Mouse (Mus musculus): Measurements from ENCODE around the gene Ptcra. TPM values are rescaled to one million over a fixed set of nuclear protein-coding genes. Genes with fewer than 3 reads are reported as not detected.

Gene Ptcra
- total and polyA plus RNA-seq, 3 experiments, result 0.17 to 0.56 (median 0.34) TPM

- Histone ChIP-seq H3K27me3 (replicated peaks) (no peaks in the 10 kb centered on the region), H3K9ac (ENCODE audit: insufficient read depth, low read depth) (no peak overlapping the region), H3K79me2 (replicated peaks; ENCODE audit: control insufficient read depth, extremely low read depth, insufficient read depth, poor library complexity, severe bottlenecking) (no peaks in the 10 kb centered on the region), H3K4me2 (ENCODE audit: insufficient read depth, low read depth, poor library complexity, severe bottlenecking) (no peak overlapping the region), H3K36me3 (replicated peaks in 1 of 2; ENCODE audit: control insufficient read depth in 1 of 2, insufficient read depth in 1 of 2, low read length in 1 of 2) (peaks cover 44 to 68% of the 10 kb centered on the region in 2 experiments), H3K4me1 (ENCODE audit: control insufficient read depth in 1 of 2, insufficient read depth in 2 of 2) (peaks cover 6 to 11% of the 10 kb centered on the region in 2 experiments), H3K9me3 (replicated peaks; ENCODE audit: low read length) (no peaks in the 10 kb centered on the region), H3K4me3 (replicated peaks in 1 of 3; ENCODE audit: low read depth in 2 of 3, low read length in 2 of 3, poor library complexity in 1 of 3) (no peak overlapping the region), H3K27ac (ENCODE audit: insufficient read depth, low read depth) (no peak overlapping the region)
- in situ Hi-C loops (cut with MboI; ENCODE audit: low pct_ligation_motif_present, low pct_unique_long_range_greater_than_20kb, low sequenced_read_pairs) (no loop called here), dilution Hi-C loops (cut with MboI; ENCODE audit: extremely low pct_ligation_motif_present, extremely low pct_unique_long_range_greater_than_20kb, low sequenced_read_pairs) (no loop called here)
- no peak for TF ChIP-seq MXI1 (IDR thresholded peaks at IDR 0.05; ENCODE audit: low read depth, low read length)
- TF ChIP-seq CTCF (conservative IDR thresholded peaks at IDR 0.05 in 1 of 2, IDR thresholded peaks at IDR 0.05 in 1 of 2; ENCODE audit: low read depth in 2 of 2, low read length in 2 of 2), result 0 out of 4 replicates have a peak, but pooled peaks of 1 of the 2 experiments have one; percentile 0
- DNase-seq (ENCODE audit: extremely low read depth), result no peak
These were observed 37.5 kb downstream of the Ptcra start for GRCm38 (mm10) chr17:46725731-46726645.

- no peaks in the 10 kb centered on the region for H3K9me3 ChIP-seq (replicated peaks; ENCODE audit: low read length)
- no peak overlapping the region for H3K4me2 ChIP-seq (ENCODE audit: insufficient read depth, low read depth, poor library complexity, severe bottlenecking)
- no peak for DNase-seq (ENCODE audit: extremely low read depth)
- no peaks in the 10 kb centered on the region for H3K27me3 ChIP-seq (replicated peaks)
- in situ Hi-C loops (cut with MboI; ENCODE audit: low pct_ligation_motif_present, low pct_unique_long_range_greater_than_20kb, low sequenced_read_pairs), result no loop called here
- H3K36me3 ChIP-seq (replicated peaks in 1 of 2; ENCODE audit: control insufficient read depth in 1 of 2, insufficient read depth in 1 of 2, low read length in 1 of 2), result peaks cover 46 to 75% of the 10 kb centered on the region in 2 experiments
- dilution Hi-C loops (cut with MboI; ENCODE audit: extremely low pct_ligation_motif_present, extremely low pct_unique_long_range_greater_than_20kb, low sequenced_read_pairs), result no loop called here
- no peak overlapping the region for H3K9ac ChIP-seq (ENCODE audit: insufficient read depth, low read depth)
- peaks cover 6 to 11% of the 10 kb centered on the region in 2 experiments for H3K4me1 ChIP-seq (ENCODE audit: control insufficient read depth in 1 of 2, insufficient read depth in 2 of 2)
- no peak overlapping the region for H3K27ac ChIP-seq (ENCODE audit: insufficient read depth, low read depth)
- no peak overlapping the region for H3K4me3 ChIP-seq (replicated peaks in 1 of 3; ENCODE audit: low read depth in 2 of 3, low read length in 2 of 3, poor library complexity in 1 of 3)
- no peaks in the 10 kb centered on the region for H3K79me2 ChIP-seq (replicated peaks; ENCODE audit: control insufficient read depth, extremely low read depth, insufficient read depth, poor library complexity, severe bottlenecking)
- no peak for TF ChIP-seq UBTF (IDR thresholded peaks at IDR 0.05; ENCODE audit: low read depth, low read length)
- TF ChIP-seq ZMIZ1 (IDR thresholded peaks at IDR 0.05; ENCODE audit: low read depth, low read length), result no peak
- peak; percentile 74 for TF ChIP-seq RAD21 (IDR thresholded peaks at IDR 0.05; ENCODE audit: low read depth, low read length)
- no peak for TF ChIP-seq RCOR1 (conservative IDR thresholded peaks at IDR 0.05; ENCODE audit: low read depth, low read length)
- TF ChIP-seq SMC3 (IDR thresholded peaks at IDR 0.05; ENCODE audit: low read depth, low read length), result peak; percentile 68
- no peak for TF ChIP-seq NELFE (IDR thresholded peaks at IDR 0.05; ENCODE audit: low read depth, low read length)
- TF ChIP-seq EP300 (IDR thresholded peaks at IDR 0.05; ENCODE audit: low read length), result no peak
- TF ChIP-seq TBP (conservative IDR thresholded peaks at IDR 0.05; ENCODE audit: low read depth, low read length), result no peak
- TF ChIP-seq MAFK (IDR thresholded peaks at IDR 0.05; ENCODE audit: insufficient replicate concordance, low read length), result no peak
- no peak for TF ChIP-seq E2F4 (IDR thresholded peaks at IDR 0.05; ENCODE audit: insufficient replicate concordance, low read depth, low read length)
- no peak for TF ChIP-seq CHD1 (IDR thresholded peaks at IDR 0.05; ENCODE audit: low read depth, low read length)
- TF ChIP-seq ETS1 (conservative IDR thresholded peaks at IDR 0.05; ENCODE audit: low read depth, low read length), result no peak
- no peak for TF ChIP-seq PAX5 (IDR thresholded peaks at IDR 0.05; ENCODE audit: low read length)
- no peak for TF ChIP-seq MYC (IDR thresholded peaks at IDR 0.05; ENCODE audit: low read depth, low read length)
- peak; percentile 25; the same call in 1 of the 2 replicates for TF ChIP-seq ZC3H11A (IDR thresholded peaks at IDR 0.05; ENCODE audit: low read depth, low read length)
- TF ChIP-seq BHLHE40 (IDR thresholded peaks at IDR 0.05; ENCODE audit: low read depth, low read length), result no peak
- no peak for TF ChIP-seq MAX (IDR thresholded peaks at IDR 0.05; ENCODE audit: low read length)
- TF ChIP-seq CHD2 (IDR thresholded peaks at IDR 0.05; ENCODE audit: low read length), result no peak
- no peak for TF ChIP-seq JUND (conservative IDR thresholded peaks at IDR 0.05; ENCODE audit: low read depth, low read length)
- no peak for TF ChIP-seq NRF1 (IDR thresholded peaks at IDR 0.05; ENCODE audit: low read depth, low read length)
- no peak for TF ChIP-seq POLR2A (IDR thresholded peaks at IDR 0.05; ENCODE audit: low read depth, low read length)
- no peak for TF ChIP-seq HCFC1 (IDR thresholded peaks at IDR 0.05; ENCODE audit: low read depth, low read length)
- no peak for TF ChIP-seq USF2 (conservative IDR thresholded peaks at IDR 0.05; ENCODE audit: low read depth, low read length)
- TF ChIP-seq ZKSCAN1 (IDR thresholded peaks at IDR 0.05; ENCODE audit: borderline replicate concordance, low read depth, low read length), result no peak
- TF ChIP-seq MXI1 (IDR thresholded peaks at IDR 0.05; ENCODE audit: low read depth, low read length), result no peak
- TF ChIP-seq MEF2A (IDR thresholded peaks at IDR 0.05; ENCODE audit: borderline replicate concordance, low read depth, low read length), result no peak
- no peak for TF ChIP-seq POLR2AphosphoS2 (IDR thresholded peaks at IDR 0.05; ENCODE audit: low read depth, low read length)
- TF ChIP-seq ELF1 (IDR thresholded peaks at IDR 0.05; ENCODE audit: low read depth, low read length), result no peak
- TF ChIP-seq KAT2A (IDR thresholded peaks at IDR 0.05; ENCODE audit: insufficient replicate concordance, low read length), result no peak
- TF ChIP-seq JUN (IDR thresholded peaks at IDR 0.05; ENCODE audit: insufficient read depth, low read depth, low read length), result no peak
- no peak for TF ChIP-seq SIN3A (IDR thresholded peaks at IDR 0.05; ENCODE audit: low read length)
- TF ChIP-seq CTCF (conservative IDR thresholded peaks at IDR 0.05 in 1 of 2, IDR thresholded peaks at IDR 0.05 in 1 of 2; ENCODE audit: low read depth in 2 of 2, low read length in 2 of 2), result peak; percentile 20 to 78; a peak in 2 of 4 replicates
These were observed 38.2 kb downstream of the Ptcra start for GRCm38 (mm10) chr17:46725273-46725672.
